Mouse (Mus musculus): ENCODE data around the gene Slc28a1. TPM values are rescaled to one million over a fixed set of nuclear protein-coding genes. Genes with fewer than 3 reads are reported as not detected.
A peak's percentile ranks its signal among the peaks of the same experiment; 100 is the strongest.

The Slc28a1 gene
- polyA plus RNA-seq, 1 experiment: 0.17 TPM

- no peak for TF ChIP-seq POLR2A (IDR thresholded peaks at IDR 0.05; ENCODE audit: borderline replicate concordance, extremely low read depth, low read depth, low read length)
- TF ChIP-seq CTCF (IDR thresholded peaks at IDR 0.05; ENCODE audit: insufficient read depth, low read length): peak; percentile 88
- WGBS: 1% methylated on average over 3 of the region's 3 CpGs
- no peaks in the 10 kb centered on the region for H3K4me1 ChIP-seq (ENCODE audit: control insufficient read depth, insufficient read depth, low read length)
- peak; percentile 41 for DNase-seq
- H3K4me3 ChIP-seq (replicated peaks; ENCODE audit: extremely low read depth, low read depth, low read length): no peak overlapping the region
Measured at GRCm38 (mm10) chr7:81154960-81155359, 40.4 kb downstream of the Slc28a1 start.

- Histone ChIP-seq H3K4me1 (ENCODE audit: control insufficient read depth, insufficient read depth, low read length) (no peaks in the 10 kb centered on the region), H3K4me3 (replicated peaks; ENCODE audit: extremely low read depth, low read depth, low read length) (no peak overlapping the region)
- 50% methylated on average over 7 of the region's 7 CpGs for WGBS
- TF ChIP-seq CTCF (IDR thresholded peaks at IDR 0.05; ENCODE audit: insufficient read depth, low read length) (no peak), POLR2A (IDR thresholded peaks at IDR 0.05; ENCODE audit: borderline replicate concordance, extremely low read depth, low read depth, low read length) (no peak)
- DNase-seq: no peak
Measured at GRCm38 (mm10) chr7:81158933-81159332, 44.3 kb downstream of the Slc28a1 start.

- 68% methylated on average over 9 of the region's 9 CpGs for WGBS
- TF ChIP-seq POLR2A (IDR thresholded peaks at IDR 0.05; ENCODE audit: borderline replicate concordance, extremely low read depth, low read depth, low read length) (no peak), CTCF (IDR thresholded peaks at IDR 0.05; ENCODE audit: insufficient read depth, low read length) (0 out of 2 replicates have a peak, but pooled peaks have one; percentile 3)
- H3K4me3 ChIP-seq (replicated peaks; ENCODE audit: extremely low read depth, low read depth, low read length): no peak overlapping the region
- DNase-seq: no peak
- no peaks in the 10 kb centered on the region for H3K4me1 ChIP-seq (ENCODE audit: control insufficient read depth, insufficient read depth, low read length)
Measured at GRCm38 (mm10) chr7:81161666-81162065, 47.1 kb downstream of the Slc28a1 start.

GRCm38 (mm10) chr7:81162345-81162744 is 47.7 kb downstream of the Slc28a1 start:
- peak; percentile 67 for DNase-seq
- TF ChIP-seq CTCF (IDR thresholded peaks at IDR 0.05; ENCODE audit: insufficient read depth, low read length): peak; percentile 86
- TF ChIP-seq POLR2A (IDR thresholded peaks at IDR 0.05; ENCODE audit: borderline replicate concordance, extremely low read depth, low read depth, low read length): no peak
- no peak overlapping the region for H3K4me3 ChIP-seq (replicated peaks; ENCODE audit: extremely low read depth, low read depth, low read length)
- 30% methylated on average over 4 of the region's 4 CpGs for WGBS
- H3K4me1 ChIP-seq (ENCODE audit: control insufficient read depth, insufficient read depth, low read length): no peaks in the 10 kb centered on the region

GRCm38 (mm10) chr7:81164411-81164810 is 49.8 kb downstream of the Slc28a1 start:
- 79% methylated on average over 7 of the region's 7 CpGs for WGBS
- no peak for TF ChIP-seq POLR2A (IDR thresholded peaks at IDR 0.05; ENCODE audit: borderline replicate concordance, extremely low read depth, low read depth, low read length)
- TF ChIP-seq CTCF (IDR thresholded peaks at IDR 0.05; ENCODE audit: insufficient read depth, low read length): no peak
- H3K4me1 ChIP-seq (ENCODE audit: control insufficient read depth, insufficient read depth, low read length): no peaks in the 10 kb centered on the region
- H3K4me3 ChIP-seq (replicated peaks; ENCODE audit: extremely low read depth, low read depth, low read length): no peak overlapping the region
- DNase-seq: no peak

- Histone ChIP-seq H3K4me1 (ENCODE audit: control insufficient read depth, insufficient read depth, low read length) (no peaks in the 10 kb centered on the region), H3K4me3 (replicated peaks; ENCODE audit: extremely low read depth, low read depth, low read length) (no peak overlapping the region)
- 19% methylated on average over 3 of the region's 3 CpGs for WGBS
- TF ChIP-seq CTCF (IDR thresholded peaks at IDR 0.05; ENCODE audit: insufficient read depth, low read length): peak; percentile 28; the same call in 1 of the 2 replicates
- TF ChIP-seq POLR2A (IDR thresholded peaks at IDR 0.05; ENCODE audit: borderline replicate concordance, extremely low read depth, low read depth, low read length): no peak
- DNase-seq: no peak
Measured at GRCm38 (mm10) chr7:81167124-81167523, 52.5 kb downstream of the Slc28a1 start.

- no peak for DNase-seq
- no peak overlapping the region for H3K4me3 ChIP-seq (replicated peaks; ENCODE audit: extremely low read depth, low read depth, low read length)
- TF ChIP-seq CTCF (IDR thresholded peaks at IDR 0.05; ENCODE audit: insufficient read depth, low read length): no peak
- TF ChIP-seq POLR2A (IDR thresholded peaks at IDR 0.05; ENCODE audit: borderline replicate concordance, extremely low read depth, low read depth, low read length): no peak
- no peaks in the 10 kb centered on the region for H3K4me1 ChIP-seq (ENCODE audit: control insufficient read depth, insufficient read depth, low read length)
- 73% methylated on average over 7 of the region's 7 CpGs for WGBS
Measured at GRCm38 (mm10) chr7:81169351-81169750, 54.8 kb downstream of the Slc28a1 start.

- WGBS: 96% methylated on average over 2 of the region's 2 CpGs
- Histone ChIP-seq H3K4me1 (ENCODE audit: control insufficient read depth, insufficient read depth, low read length) (no peaks in the 10 kb centered on the region), H3K4me3 (replicated peaks; ENCODE audit: extremely low read depth, low read depth, low read length) (no peak overlapping the region)
- DNase-seq: no peak
- no peak for TF ChIP-seq POLR2A (IDR thresholded peaks at IDR 0.05; ENCODE audit: borderline replicate concordance, extremely low read depth, low read depth, low read length)
Measured at GRCm38 (mm10) chr7:81173931-81174330, 59.3 kb downstream of the Slc28a1 start.

- WGBS: 59% methylated on average over 5 of the region's 5 CpGs
- Histone ChIP-seq H3K4me1 (ENCODE audit: control insufficient read depth, insufficient read depth, low read length) (no peaks in the 10 kb centered on the region), H3K4me3 (replicated peaks; ENCODE audit: extremely low read depth, low read depth, low read length) (no peak overlapping the region)
- DNase-seq: no peak
- TF ChIP-seq POLR2A (IDR thresholded peaks at IDR 0.05; ENCODE audit: borderline replicate concordance, extremely low read depth, low read depth, low read length): no peak
- no peak for TF ChIP-seq CTCF (IDR thresholded peaks at IDR 0.05; ENCODE audit: insufficient read depth, low read length)
Measured at GRCm38 (mm10) chr7:81174654-81175053, 60.1 kb downstream of the Slc28a1 start.

- 50% methylated on average over 5 of the region's 5 CpGs for WGBS
- H3K4me3 ChIP-seq (replicated peaks; ENCODE audit: extremely low read depth, low read depth, low read length): no peak overlapping the region
- TF ChIP-seq POLR2A (IDR thresholded peaks at IDR 0.05; ENCODE audit: borderline replicate concordance, extremely low read depth, low read depth, low read length) (no peak), CTCF (IDR thresholded peaks at IDR 0.05; ENCODE audit: insufficient read depth, low read length) (no peak)
- no peak for DNase-seq
- H3K4me1 ChIP-seq (ENCODE audit: control insufficient read depth, insufficient read depth, low read length): no peaks in the 10 kb centered on the region
Measured at GRCm38 (mm10) chr7:81176187-81176769, 61.7 kb downstream of the Slc28a1 start.
